9 mouse cellular contexts compared by ENCODE assay signal in the genomic region with DNA sequence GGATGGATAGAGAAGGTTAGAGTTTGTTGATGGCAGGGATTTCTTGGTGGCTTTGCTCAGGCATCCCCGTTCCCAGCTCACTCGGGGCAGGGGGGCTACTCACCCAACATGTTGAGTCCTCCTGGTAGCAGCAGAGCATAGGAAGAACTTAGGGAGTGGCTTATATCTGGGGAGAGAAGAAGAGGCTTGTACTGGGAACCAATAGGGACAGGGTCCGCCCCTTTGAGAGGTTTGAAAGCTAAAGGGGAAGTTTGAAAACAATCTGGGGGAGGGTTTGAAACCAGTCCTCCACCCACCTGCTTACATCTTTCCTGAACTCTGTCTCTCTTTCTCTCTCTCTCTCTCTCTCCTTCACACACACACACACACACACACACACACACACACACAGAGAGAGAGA. TPM values are rescaled to one million over a fixed set of nuclear protein-coding genes. Genes with fewer than 3 reads are reported as not detected.
DNase-seq lines count a peak whose midpoint lies in the region; ATAC-seq and TF ChIP-seq lines count a peak whose summit lies in the region.
"Had no signal": no experiment of that assay in that cellular context is flagged by ENCODE, and none has a peak within 500 bp of the region (broad histone marks: within the 10 kb centered on the region; RNA-seq: fewer than 3 reads in every experiment).

TSS of gene Ifi27l2a (minus strand) at position 157 of the 400 bp plus-strand sequence.

- no peak within 1 kb of the TSS for H3K4me3 ChIP-seq in limb, embryonic 14.5 days (replicated peaks; ENCODE audit: low read length)
- no peak within 1 kb of the TSS for H3K4me3 ChIP-seq in limb, embryonic 10.5 days
- H3K4me3 ChIP-seq in heart, postnatal 0 days (ENCODE audit: low read depth, low read length) = 0 out of 2 replicates have a peak within 1 kb of the TSS, but pooled peaks have one; percentile 8

- TF ChIP-seq EP300 in heart, postnatal 0 days (IDR thresholded peaks at IDR 0.05; ENCODE audit: low read depth) = no peak

- no peaks in the 10 kb centered on the region for H3K27me3 ChIP-seq in limb, embryonic 14.5 days (ENCODE audit: control insufficient read depth, insufficient read depth, low read length)
- no peaks in the 10 kb centered on the region for H3K27me3 ChIP-seq in limb, embryonic 10.5 days (ENCODE audit: low read depth, poor library complexity, severe bottlenecking)
- no peaks in the 10 kb centered on the region for H3K27me3 ChIP-seq in heart, postnatal 0 days (ENCODE audit: control insufficient read depth, insufficient read depth, low read length)
- no peaks in the 10 kb centered on the region for H3K27me3 ChIP-seq in splenic B cell, adult 2 months (ENCODE audit: control insufficient read depth, insufficient read depth, low read length, poor library complexity, severe bottlenecking)

- no peak within 1 kb of the TSS for H3K9ac ChIP-seq in limb, embryonic 14.5 days (ENCODE audit: low read depth, low read length, severe bottlenecking)
- no peak within 1 kb of the TSS; the same call in 1 of the 2 replicates for H3K9ac ChIP-seq in heart, postnatal 0 days (replicated peaks; ENCODE audit: low read depth, low read length)

- DNase-seq in limb, embryonic 14.5 days (ENCODE audit: low spot score) = no peak
- no peak for DNase-seq in limb, embryonic 10.5 days (ENCODE audit: low spot score)
- DNase-seq in heart, postnatal 0 days (ENCODE audit: low spot score) = peak; percentile 36
- peak; percentile 70 for DNase-seq in splenic B cell, adult 2 months (ENCODE audit: low read depth, low spot score)
- DNase-seq in cerebellum, adult 11 months = no peak
- no peak for DNase-seq in right cerebral cortex, postnatal 25 days

- H3K27ac ChIP-seq in limb, embryonic 14.5 days (replicated peaks; ENCODE audit: low read depth, low read length) = no peak within 1 kb of the TSS
- no peak within 1 kb of the TSS for H3K27ac ChIP-seq in limb, embryonic 10.5 days
- H3K27ac ChIP-seq in heart, postnatal 0 days (ENCODE audit: low read depth) = no peak within 1 kb of the TSS

- TF ChIP-seq CTCF in heart, postnatal 0 days (IDR thresholded peaks at IDR 0.05; ENCODE audit: low read depth) = no peak

- WGBS in limb, embryonic 14.5 days = 56% methylated on average over 3 of the region's 3 CpGs
- WGBS in limb, embryonic 10.5 days = 61% methylated on average over 3 of the region's 3 CpGs
- 44% methylated on average over 3 of the region's 3 CpGs for WGBS in heart, postnatal 0 days

- H3K4me1 ChIP-seq in limb, embryonic 14.5 days (ENCODE audit: control insufficient read depth, insufficient read depth, low read length) = no peaks in the 10 kb centered on the region
- no peaks in the 10 kb centered on the region for H3K4me1 ChIP-seq in limb, embryonic 10.5 days
- H3K4me1 ChIP-seq in heart, postnatal 0 days (ENCODE audit: control insufficient read depth, insufficient read depth) = no peaks in the 10 kb centered on the region

- no peaks in the 10 kb centered on the region for H3K36me3 ChIP-seq in limb, embryonic 14.5 days (ENCODE audit: control insufficient read depth, insufficient read depth, low read length)
- no peaks in the 10 kb centered on the region for H3K36me3 ChIP-seq in limb, embryonic 10.5 days
- no peaks in the 10 kb centered on the region for H3K36me3 ChIP-seq in heart, postnatal 0 days (replicated peaks; ENCODE audit: control insufficient read depth, insufficient read depth, low read length)
- H3K36me3 ChIP-seq in splenic B cell, adult 2 months (ENCODE audit: control insufficient read depth, insufficient read depth, low read length, poor library complexity, severe bottlenecking) = peaks cover 3% of the 10 kb centered on the region; the same call in 1 of the 2 replicates

- no peak within 1 kb of the TSS for H3K4me2 ChIP-seq in limb, embryonic 14.5 days (replicated peaks; ENCODE audit: low read depth, low read length, severe bottlenecking)
- peak within 1 kb of the TSS; percentile 35 for H3K4me2 ChIP-seq in heart, postnatal 0 days (ENCODE audit: low read depth, low read length)

- H3K9me3 ChIP-seq in limb, embryonic 14.5 days (ENCODE audit: control insufficient read depth, low read length) = no peaks in the 10 kb centered on the region
- no peaks in the 10 kb centered on the region for H3K9me3 ChIP-seq in limb, embryonic 10.5 days (replicated peaks)
- no peaks in the 10 kb centered on the region for H3K9me3 ChIP-seq in heart, postnatal 0 days (replicated peaks; ENCODE audit: control insufficient read depth, low read length)

- TF ChIP-seq POLR2A in limb, embryonic 14.5 days (IDR thresholded peaks at IDR 0.05; ENCODE audit: borderline replicate concordance, extremely low read depth, insufficient read depth, insufficient read length) = no peak

- no peak for ATAC-seq in limb, embryonic 14.5 days (ENCODE audit: low FRiP score, low read depth)
- ATAC-seq in activated CD4-positive, CD25-positive, alpha-beta regulatory T cell, adult 4 months = peak; percentile 94
- 0 out of 2 replicates have a peak, but pooled peaks have one; percentile 36 for ATAC-seq in heart, postnatal 0 days (ENCODE audit: insufficient read depth, low read depth)
- no peak for ATAC-seq in cerebellum, adult (ENCODE audit: insufficient number of reproducible peaks, low FRiP score, low TSS enrichment)

RNA-seq across cellular contexts. Expression of gene Ifi27l2a, which starts in this region (rescaled TPM):
- polyA plus RNA-seq in limb, embryonic 14.5 days (2012; rRNA removed) = 10.2 and 14.8 TPM in 2 replicates
- polyA plus RNA-seq in limb, embryonic 14.5 days (2014; fragmentation: Nextera tagmentation; extraction: Ambion mirVana) = 12.3 and 14.0 TPM in 2 replicates
- 0.59 and 1.1 TPM in 2 replicates for polyA plus RNA-seq in limb, embryonic 10.5 days (2016; fragmentation: Nextera tagmentation; extraction: Ambion mirVana)
- polyA plus RNA-seq in activated CD4-positive, CD25-positive, alpha-beta regulatory T cell, adult 4 months (2017; shearing (Covaris generic)) = 1,000 to 10,000 TPM; 1,686 to 1,965 TPM
- total RNA-seq in heart, postnatal 0 days (2014; rRNA removed; ENCODE audit: low replicate concordance) = 65.8 and 156 TPM in 2 replicates
- 51.0 and 68.2 TPM in 2 replicates for polyA plus RNA-seq in heart, postnatal 0 days (2015; fragmentation: Nextera tagmentation; extraction: Ambion mirVana)
- polyA plus RNA-seq: neural tube, embryonic 14.5 days had no signal

Comparison
In these comparisons a context has a peak if more than half of its experiments do, and no peak if none do; other contexts are left out.
1. RNA of gene Ifi27l2a (polyA plus RNA-seq): 1,686 to 1,965 TPM in activated CD4-positive, CD25-positive, alpha-beta regulatory T cell, adult 4 months; 51.0 to 68.2 TPM in heart, postnatal 0 days, 10.2 to 14.8 TPM in limb, embryonic 14.5 days and 0.59 to 1.1 TPM in limb, embryonic 10.5 days; every median in the first group is over 10 times any median in the second.
2. ATAC-seq: peak in activated CD4-positive, CD25-positive, alpha-beta regulatory T cell, adult 4 months (single experiment) and heart, postnatal 0 days (single experiment); none in limb, embryonic 14.5 days (single experiment) and cerebellum, adult (single experiment).
3. DNase-seq: peak in heart, postnatal 0 days (single experiment) and splenic B cell, adult 2 months (single experiment); none in limb, embryonic 14.5 days (single experiment), limb, embryonic 10.5 days (single experiment), cerebellum, adult 11 months (single experiment) and right cerebral cortex, postnatal 25 days (single experiment).